Mouse (Mus musculus) neural tube, embryonic 13.5 days (tissue): ENCODE measurements around the gene Acot7. TPM values are rescaled to one million over a fixed set of nuclear protein-coding genes. Genes with fewer than 3 reads are reported as not detected.
A peak's percentile ranks its signal among the peaks of the same experiment; 100 is the strongest.

ENCODE experiments used
- ATAC-seq: fragments of 200-750 bp; cut with Nextera tagmentation; 2 replicates; pipeline ENCODE4 v1.8.0; 2017; ENCODE audit warnings: low read depth, mild to moderate bottlenecking, moderate TSS enrichment, moderate library complexity
- H3K27ac ChIP-seq: fragments of 300-500 bp; sonication (generic); replicated peaks from 2 replicates; pipeline ENCODE4 v1.5.1; 2015; ENCODE audit warnings: moderate library complexity, mild to moderate bottlenecking, inconsistent platforms
- H3K27me3 ChIP-seq: fragments of 300-500 bp; sonication (generic); 2 replicates; pipeline ENCODE4 v1.6.1; 2015; ENCODE audit warnings: mild to moderate bottlenecking, inconsistent platforms
- H3K36me3 ChIP-seq: fragments of 300-500 bp; sonication (generic); 2 replicates; pipeline ENCODE4 v1.6.1; 2015; ENCODE audit warnings: mild to moderate bottlenecking, inconsistent platforms
- H3K4me1 ChIP-seq: fragments of 300-500 bp; sonication (generic); replicated peaks from 2 replicates; pipeline ENCODE4 v1.6.1; 2015; ENCODE audit warnings: inconsistent platforms
- H3K4me2 ChIP-seq: fragments of 300-500 bp; sonication (generic); 2 replicates; pipeline ENCODE4 v1.6.1; 2015; ENCODE audit warnings: inconsistent platforms, mild to moderate bottlenecking, moderate library complexity
- H3K4me3 ChIP-seq: fragments of 300-500 bp; sonication (generic); 2 replicates; pipeline ENCODE4 v1.5.1; 2015; ENCODE audit warnings: mild to moderate bottlenecking, inconsistent platforms
- H3K9ac ChIP-seq: fragments of 300-500 bp; sonication (generic); 2 replicates; pipeline ENCODE4 v1.6.1; 2015; ENCODE audit warnings: moderate library complexity, mild to moderate bottlenecking, inconsistent platforms
- H3K9me3 ChIP-seq: fragments of 300-500 bp; sonication (generic); 2 replicates; pipeline ENCODE4 v1.6.1; 2016; ENCODE audit warnings: inconsistent platforms
- WGBS: fragments of 180-500 bp; shearing (Covaris S2); methylation state at CpG from one replicate; pipeline ENCODE4 v1.1.7; 2015; 5-methylcytosine and 5-hydroxymethylcytosine counted together
- polyA plus RNA-seq: library from polyadenylated mRNA; unstranded; fragments of >200 nt; fragmentation: Nextera tagmentation; extraction: Ambion mirVana; gene quantifications from 2 replicates; pipeline ENCODE4 v1.2.1, GENCODE M21; 2015

Gene Acot7
- polyA plus RNA-seq, 1 experiment from 2014 or later, result 346 TPM

- H3K27me3 ChIP-seq, result peaks cover 71% of the 10 kb centered on the region
Observed at GRCm38 (mm10) chr4:152138497-152139260, 39.3 kb upstream of the Acot7 start.

GRCm38 (mm10) chr4:152140441-152140840, 37.5 kb upstream of the Acot7 start:
- Histone ChIP-seq H3K4me3 (no peak overlapping the region), H3K4me2 (no peak overlapping the region), H3K9ac (no peak overlapping the region), H3K4me1 (peaks cover 11% of the 10 kb centered on the region), H3K27me3 (peaks cover 59% of the 10 kb centered on the region), H3K9me3 (no peaks in the 10 kb centered on the region), H3K27ac (no peak overlapping the region), H3K36me3 (no peaks in the 10 kb centered on the region)
- 34% methylated on average over 6 of the region's 6 CpGs for WGBS
- no peak for ATAC-seq

More at GRCm38 (mm10) chr4:152138497-152139260, 39.3 kb upstream of the Acot7 start:
- WGBS, result 2% methylated on average over 51 of the region's 51 CpGs
- H3K4me3 ChIP-seq, result peak overlapping the region; percentile 37
- no peaks in the 10 kb centered on the region for H3K36me3 ChIP-seq
- peak overlapping the region; percentile 61 for H3K4me2 ChIP-seq
- no peaks in the 10 kb centered on the region for H3K9me3 ChIP-seq
- H3K9ac ChIP-seq, result no peak overlapping the region
- H3K4me1 ChIP-seq, result peaks cover 11% of the 10 kb centered on the region
- peak; percentile 64 for ATAC-seq
- no peak overlapping the region for H3K27ac ChIP-seq

- no peak overlapping the region for H3K4me3 ChIP-seq
- H3K27ac ChIP-seq, result no peak overlapping the region
- no peaks in the 10 kb centered on the region for H3K9me3 ChIP-seq
- 73% methylated on average over 8 of the region's 8 CpGs for WGBS
- H3K4me2 ChIP-seq, result no peak overlapping the region
- H3K4me1 ChIP-seq, result peaks cover 11% of the 10 kb centered on the region
- peaks cover 58% of the 10 kb centered on the region for H3K27me3 ChIP-seq
- no peak for ATAC-seq
- no peaks in the 10 kb centered on the region for H3K36me3 ChIP-seq
- no peak overlapping the region for H3K9ac ChIP-seq
Observed at GRCm38 (mm10) chr4:152141521-152142135, 36.3 kb upstream of the Acot7 start.

GRCm38 (mm10) chr4:152143632-152144031, 34.3 kb upstream of the Acot7 start:
- Histone ChIP-seq H3K36me3 (no peaks in the 10 kb centered on the region), H3K4me1 (peaks cover 5% of the 10 kb centered on the region), H3K4me2 (no peak overlapping the region), H3K4me3 (no peak overlapping the region), H3K27me3 (peaks cover 53% of the 10 kb centered on the region), H3K27ac (no peak overlapping the region), H3K9me3 (no peaks in the 10 kb centered on the region), H3K9ac (no peak overlapping the region)
- ATAC-seq, result no peak
- 34% methylated on average over 1 of the region's 1 CpGs for WGBS

GRCm38 (mm10) chr4:152145473-152145872, 32.5 kb upstream of the Acot7 start:
- Histone ChIP-seq H3K9me3 (no peaks in the 10 kb centered on the region), H3K36me3 (no peaks in the 10 kb centered on the region), H3K9ac (no peak overlapping the region), H3K4me1 (no peaks in the 10 kb centered on the region), H3K4me3 (no peak overlapping the region), H3K4me2 (no peak overlapping the region), H3K27me3 (peaks cover 55% of the 10 kb centered on the region), H3K27ac (no peak overlapping the region)
- no peak for ATAC-seq
- 66% methylated on average over 10 of the region's 10 CpGs for WGBS

GRCm38 (mm10) chr4:152146033-152146827, 31.7 kb upstream of the Acot7 start:
- no peak for ATAC-seq
- no peaks in the 10 kb centered on the region for H3K4me1 ChIP-seq
- 48% methylated on average over 11 of the region's 11 CpGs for WGBS
- H3K9ac ChIP-seq, result no peak overlapping the region
- no peaks in the 10 kb centered on the region for H3K36me3 ChIP-seq
- H3K9me3 ChIP-seq, result no peaks in the 10 kb centered on the region
- H3K4me3 ChIP-seq, result no peak overlapping the region
- peaks cover 56% of the 10 kb centered on the region for H3K27me3 ChIP-seq
- H3K4me2 ChIP-seq, result no peak overlapping the region
- H3K27ac ChIP-seq, result no peak overlapping the region

DNA sequence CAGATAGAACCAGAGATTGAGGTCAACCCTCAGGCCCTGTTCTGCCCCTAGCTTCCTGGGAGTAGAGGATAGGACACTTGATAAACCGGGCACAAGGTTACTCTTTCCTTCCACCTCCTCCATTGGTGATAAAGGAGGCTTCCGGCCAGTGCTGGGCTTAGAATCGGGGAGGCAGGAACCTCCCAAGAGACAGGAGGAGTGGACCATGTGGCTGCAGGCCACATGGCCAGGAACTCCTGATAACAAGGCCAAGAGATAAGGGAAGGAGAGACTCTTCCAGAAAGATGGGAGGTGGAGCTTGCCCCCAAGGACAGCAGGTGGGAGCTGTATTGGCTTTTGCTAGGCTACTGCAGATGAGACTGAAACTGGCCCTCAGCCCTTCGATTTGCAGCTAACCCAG, 27.4 kb upstream of the Acot7 start:
- no peaks in the 10 kb centered on the region for H3K36me3 ChIP-seq
- peaks cover 81% of the 10 kb centered on the region for H3K27me3 ChIP-seq
- H3K27ac ChIP-seq, result no peak overlapping the region
- no peaks in the 10 kb centered on the region for H3K9me3 ChIP-seq
- H3K4me2 ChIP-seq, result no peak overlapping the region
- no peak for ATAC-seq
- no peak overlapping the region for H3K4me3 ChIP-seq
- H3K9ac ChIP-seq, result no peak overlapping the region
- H3K4me1 ChIP-seq, result peaks cover 15% of the 10 kb centered on the region
- 71% methylated on average over 4 of the region's 4 CpGs for WGBS

DNA sequence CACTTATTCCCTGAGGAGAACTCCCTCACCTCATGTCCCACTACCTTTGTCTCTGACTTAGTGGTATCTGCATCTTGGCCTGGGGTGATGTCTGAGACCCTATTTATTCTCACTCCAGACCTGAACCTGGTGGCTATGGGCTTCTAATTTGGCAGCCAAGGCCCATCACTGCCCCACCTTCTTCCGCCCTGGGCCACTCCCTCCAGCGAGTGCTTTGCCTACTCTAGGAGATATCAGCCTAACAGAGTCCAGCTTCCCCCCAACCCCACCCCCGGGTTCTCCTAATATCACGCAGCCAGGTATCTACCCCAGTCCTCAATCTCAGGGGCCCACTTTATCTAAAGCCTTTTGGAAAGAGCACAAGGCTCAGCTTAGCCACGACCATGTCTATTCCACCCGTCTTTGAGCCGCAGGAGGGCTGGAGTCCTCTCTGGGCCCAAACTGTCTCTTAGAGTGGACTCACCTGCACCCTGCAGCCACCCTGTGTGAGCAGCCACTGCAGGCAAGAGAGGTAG, 26.4 kb upstream of the Acot7 start:
- Histone ChIP-seq H3K27ac (no peak overlapping the region), H3K36me3 (no peaks in the 10 kb centered on the region), H3K4me2 (peak overlapping the region; percentile 54), H3K27me3 (peaks cover 85% of the 10 kb centered on the region), H3K4me1 (peaks cover 15% of the 10 kb centered on the region), H3K4me3 (peak overlapping the region; percentile 30), H3K9me3 (no peaks in the 10 kb centered on the region), H3K9ac (peak overlapping the region; percentile 38; the same call in 1 of the 2 replicates)
- no peak for ATAC-seq
- WGBS, result 20% methylated on average over 7 of the region's 7 CpGs

GRCm38 (mm10) chr4:152151966-152152544, 25.9 kb upstream of the Acot7 start, which contains the start of gene Espn:
Gene Espn, minus strand, starts transcription at chr4:152152371.
- Histone ChIP-seq H3K27ac (no peak within 1 kb of the TSS), H3K9me3 (no peaks in the 10 kb centered on the region), H3K4me1 (peaks cover 15% of the 10 kb centered on the region), H3K4me3 (peak within 1 kb of the TSS; percentile 30), H3K9ac (peak within 1 kb of the TSS; percentile 38; the same call in 1 of the 2 replicates), H3K36me3 (no peaks in the 10 kb centered on the region), H3K4me2 (peak within 1 kb of the TSS; percentile 54), H3K27me3 (peaks cover 84% of the 10 kb centered on the region)
- WGBS, result under 1% methylated on average over 57 of the region's 57 CpGs
- ATAC-seq, result peak; percentile 57

- Histone ChIP-seq H3K4me3 (0 out of 2 replicates have a peak overlapping the region, but pooled peaks have one; percentile 8), H3K9me3 (no peaks in the 10 kb centered on the region), H3K27ac (no peak overlapping the region), H3K27me3 (peaks cover 94% of the 10 kb centered on the region), H3K9ac (no peak overlapping the region), H3K4me1 (peaks cover 24% of the 10 kb centered on the region), H3K36me3 (no peaks in the 10 kb centered on the region), H3K4me2 (peak overlapping the region; percentile 40)
- ATAC-seq, result no peak
- 3% methylated on average over 23 of the region's 23 CpGs for WGBS
Observed at GRCm38 (mm10) chr4:152153771-152154177, 24.2 kb upstream of the Acot7 start.

- 63% methylated on average over 4 of the region's 4 CpGs for WGBS
- no peak for ATAC-seq
- peaks cover 35% of the 10 kb centered on the region for H3K4me1 ChIP-seq
- no peaks in the 10 kb centered on the region for H3K9me3 ChIP-seq
- no peaks in the 10 kb centered on the region for H3K36me3 ChIP-seq
- H3K27me3 ChIP-seq, result peaks cover 95% of the 10 kb centered on the region
- no peak overlapping the region for H3K4me3 ChIP-seq
- H3K27ac ChIP-seq, result no peak overlapping the region
- no peak overlapping the region for H3K4me2 ChIP-seq
- no peak overlapping the region for H3K9ac ChIP-seq
Observed at GRCm38 (mm10) chr4:152155019-152155418, 22.9 kb upstream of the Acot7 start.
